Mouse (Mus musculus): ENCODE results near the gene Gzmm. TPM values are rescaled to one million over a fixed set of nuclear protein-coding genes. Genes with fewer than 3 reads are reported as not detected.

The Gzmm gene
- 1 to 10 TPM in 1 of 2 experiments, under 1 TPM in 1; 0.49 to 1.1 TPM for polyA plus RNA-seq (2017; shearing (Covaris generic))

DNA sequence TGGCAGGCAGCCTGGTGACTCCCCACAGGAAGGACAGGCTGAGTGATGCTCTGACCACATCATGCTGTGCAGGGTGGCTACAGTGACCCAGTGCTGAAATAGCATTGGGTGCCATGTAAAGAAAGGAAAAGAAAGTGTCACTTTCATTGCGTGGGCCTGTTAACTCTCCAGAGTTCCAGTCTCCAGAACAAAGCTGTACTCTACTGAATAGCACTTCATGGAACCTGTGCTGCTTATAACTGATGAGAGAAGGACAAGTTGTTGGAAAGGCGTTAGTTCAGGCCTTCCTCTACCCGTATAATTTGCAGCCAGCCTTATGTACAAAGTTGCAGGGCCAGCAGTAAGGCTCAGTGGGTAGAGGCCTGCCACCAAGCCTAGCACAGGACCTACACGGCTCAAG is at the start of gene Gzmm:
TSS of gene Gzmm (plus strand) at position 301 of the 400 bp plus-strand sequence.
- ATAC-seq = no peak

DNA sequence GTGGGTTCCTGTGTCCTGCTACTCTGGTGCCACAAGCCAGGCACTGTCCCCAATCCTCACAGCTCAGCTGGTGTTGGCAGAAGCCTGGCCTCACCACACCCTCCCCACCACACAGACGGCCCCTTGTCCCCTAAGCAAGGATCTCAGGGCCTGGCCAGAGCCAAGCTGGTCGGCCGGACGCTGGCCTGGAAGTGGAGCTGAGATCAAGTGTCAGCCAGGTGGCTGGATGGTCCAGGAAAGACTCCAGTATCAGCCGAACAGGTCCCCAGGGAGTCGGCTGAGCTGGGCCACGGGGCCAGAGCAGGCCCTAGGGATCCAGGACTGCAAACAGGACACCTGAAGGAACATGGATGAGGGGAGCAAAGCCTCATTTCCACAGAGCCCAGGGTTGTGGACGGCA is 43.1 kb upstream of the Gzmm start, which contains the start of gene Odf3l2:
TSS of gene Odf3l2 (minus strand) at position 28 of the 400 bp plus-strand sequence.
- no peak for ATAC-seq

DNA sequence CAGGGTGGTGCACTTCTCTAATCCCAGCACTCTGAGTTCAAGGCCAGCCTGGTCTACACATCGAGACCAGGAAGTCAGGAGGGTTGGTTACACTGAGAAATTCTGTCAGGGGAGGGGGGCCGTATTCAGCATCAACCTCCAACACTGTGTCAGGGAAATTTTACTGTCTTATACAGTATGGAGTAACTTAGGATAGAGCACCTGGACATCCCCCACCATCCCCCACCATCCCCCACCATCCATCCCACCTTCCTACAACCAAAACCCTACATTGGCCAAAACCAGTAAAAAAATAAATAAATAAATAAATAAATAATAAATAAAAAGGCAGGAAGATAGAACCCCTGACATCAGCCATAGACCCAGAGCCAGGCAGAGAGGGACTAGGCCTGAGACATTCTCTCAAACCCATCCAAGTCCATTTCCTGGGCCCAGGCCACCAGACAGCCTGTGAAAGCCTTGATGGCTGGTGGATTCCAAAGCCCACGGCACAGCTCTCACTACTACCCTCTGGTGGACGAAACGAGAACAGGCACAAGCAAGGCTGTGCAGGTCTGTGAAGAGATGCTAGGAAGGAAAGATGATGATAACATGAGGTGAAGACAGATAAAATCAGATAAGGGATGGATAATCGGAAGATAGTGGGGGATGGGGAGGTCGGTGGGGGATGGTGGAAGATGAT is 39.6 kb upstream of the Gzmm start:
- ATAC-seq = peak; percentile 79

DNA sequence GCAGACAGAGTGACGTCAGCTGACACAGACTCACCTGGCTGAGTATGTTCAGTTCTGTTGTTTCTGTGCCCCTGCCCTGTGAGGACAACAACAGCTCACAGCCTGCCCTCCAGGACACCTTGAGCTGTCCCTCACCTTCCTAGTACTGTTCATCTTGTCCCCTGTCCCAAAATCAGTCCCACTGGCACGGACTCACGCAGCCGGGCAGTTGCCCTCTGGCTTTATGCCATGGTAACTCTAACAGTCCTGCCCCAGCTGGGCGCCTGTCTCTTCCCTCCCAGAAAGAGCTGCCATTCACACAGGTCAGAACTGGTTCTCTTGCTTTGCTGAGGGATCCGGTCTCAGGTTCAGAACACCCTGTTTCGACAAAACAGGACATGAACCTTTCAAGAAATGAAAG is 36.0 kb upstream of the Gzmm start:
- ATAC-seq = no peak

DNA sequence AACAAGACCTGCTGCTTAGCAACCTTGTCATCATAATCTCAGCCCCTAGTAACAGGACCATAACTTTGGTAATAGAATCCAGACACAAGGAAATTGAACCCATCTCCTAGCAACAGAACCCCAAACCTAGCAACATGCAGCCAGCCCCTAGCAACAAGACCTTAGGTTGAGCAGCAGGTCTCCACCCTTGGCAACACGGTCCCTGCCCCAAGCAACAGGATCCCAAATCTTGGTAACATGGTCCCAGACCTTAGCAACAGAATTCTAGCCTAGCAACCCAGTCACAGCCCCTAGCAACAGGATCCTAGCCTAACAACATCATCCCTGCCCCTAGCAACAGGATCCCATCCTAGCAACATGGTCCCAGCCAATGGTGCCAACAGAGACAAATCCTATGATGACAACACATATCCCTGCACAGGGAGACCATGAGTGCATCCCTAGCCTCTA is 33.8 kb upstream of the Gzmm start:
- ATAC-seq = no peak

DNA sequence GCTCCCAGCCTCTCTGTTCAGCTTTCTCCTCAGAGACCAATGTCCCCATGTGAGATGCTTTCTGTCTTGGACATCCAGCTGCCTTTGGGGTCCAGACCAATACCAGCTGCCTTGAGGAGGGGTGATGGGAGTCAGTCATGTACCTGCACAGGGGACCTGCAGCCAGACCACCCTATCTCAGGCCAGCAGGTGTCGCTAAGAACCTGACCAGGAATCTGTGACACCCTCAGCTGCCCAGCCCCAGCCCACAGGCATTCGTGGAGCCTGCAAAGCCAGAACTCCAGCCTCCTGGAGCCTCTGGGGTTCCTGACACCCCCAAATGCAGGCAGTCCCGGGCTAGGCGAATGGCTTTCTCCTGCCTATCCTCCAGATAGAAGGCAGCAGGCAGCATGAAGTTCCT is 30.0 kb upstream of the Gzmm start:
- ATAC-seq = no peak

DNA sequence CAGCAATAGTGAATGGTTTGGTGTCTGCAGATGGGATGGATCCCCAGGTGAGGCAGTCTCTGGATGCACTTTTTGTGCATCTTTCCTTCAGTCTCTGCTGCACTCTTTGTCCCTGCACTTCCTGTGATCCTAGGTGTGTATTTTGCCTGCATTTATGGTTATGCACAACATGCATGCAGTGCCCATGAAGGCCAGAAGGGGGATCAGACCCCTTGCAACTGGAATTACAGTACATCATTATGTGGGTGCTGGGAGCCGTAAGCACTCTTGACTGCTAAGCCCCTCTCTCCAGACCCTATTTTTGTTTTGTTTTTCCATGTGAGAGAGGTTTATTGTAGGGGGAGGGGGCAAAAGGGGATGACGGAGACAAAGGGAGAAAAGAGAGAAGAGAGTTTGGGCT is 28.5 kb upstream of the Gzmm start:
- ATAC-seq = no peak

DNA sequence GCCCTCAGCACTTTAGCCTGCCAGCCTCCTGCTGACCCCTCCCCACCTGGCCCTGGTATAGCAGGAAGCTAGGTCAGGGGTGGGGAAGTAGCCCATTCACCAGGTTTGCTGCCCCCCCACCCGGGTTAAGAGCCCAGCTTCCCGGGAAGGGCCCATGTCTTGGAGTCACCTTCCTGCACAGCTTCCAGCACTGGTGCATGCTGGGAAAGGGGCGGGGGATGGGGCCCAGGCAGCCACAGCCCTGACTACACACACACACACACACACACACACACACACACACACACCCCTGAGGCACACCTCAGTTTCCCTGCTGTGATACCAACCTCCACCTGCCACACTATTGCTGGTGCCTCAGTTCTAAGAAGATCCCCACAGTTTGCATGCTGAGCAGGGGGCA is 27.0 kb upstream of the Gzmm start:
- no peak for ATAC-seq

DNA sequence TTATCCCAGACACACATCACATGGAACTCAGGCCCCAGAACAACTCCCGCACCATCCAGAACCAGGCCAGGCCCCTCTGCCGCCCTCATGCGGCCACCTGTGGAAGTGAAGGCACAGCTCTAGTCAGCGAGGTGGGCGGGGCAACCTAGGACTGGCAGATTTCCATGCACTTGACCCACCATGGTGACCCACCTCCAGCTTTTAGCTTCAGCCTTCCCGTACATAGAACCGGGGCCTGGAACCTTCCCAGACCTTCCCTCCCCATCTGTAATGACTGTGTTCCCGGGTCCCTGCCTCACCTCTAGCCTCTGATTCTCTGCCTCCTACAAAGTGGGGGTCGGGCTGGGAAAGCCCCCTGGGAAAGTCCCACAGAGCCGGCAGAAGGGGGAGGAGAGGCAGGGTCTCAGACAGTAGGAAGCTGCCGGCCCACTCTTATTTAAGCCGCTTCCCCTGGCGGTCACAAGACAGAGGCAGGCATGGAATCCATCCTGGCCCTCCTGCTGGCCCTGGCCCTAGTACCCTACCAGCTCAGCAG is 24.6 kb upstream of the Gzmm start, which contains the start of gene Madcam1:
TSS of gene Madcam1 (plus strand) at position 429 of the 535 bp plus-strand sequence.
- no peak for ATAC-seq

DNA sequence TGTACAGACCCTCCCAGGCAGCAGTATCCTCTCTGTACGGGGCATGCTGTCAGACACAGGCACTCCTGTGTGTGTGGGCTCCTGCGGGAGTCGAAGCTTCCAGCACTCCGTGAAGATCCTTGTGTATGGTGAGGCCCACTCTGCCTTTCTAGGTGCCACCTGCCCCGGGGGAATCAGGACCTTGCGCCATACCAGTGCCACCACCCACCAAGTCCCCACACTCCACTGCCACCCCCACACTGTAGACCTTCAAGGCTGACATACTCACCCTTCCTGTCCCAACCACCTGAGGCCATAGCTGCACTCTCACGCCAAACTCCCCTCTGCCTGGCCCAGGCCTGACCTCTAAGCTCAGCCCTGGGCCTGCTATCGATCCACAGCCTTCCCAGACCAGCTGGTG is 23.8 kb upstream of the Gzmm start:
- ATAC-seq = no peak

DNA sequence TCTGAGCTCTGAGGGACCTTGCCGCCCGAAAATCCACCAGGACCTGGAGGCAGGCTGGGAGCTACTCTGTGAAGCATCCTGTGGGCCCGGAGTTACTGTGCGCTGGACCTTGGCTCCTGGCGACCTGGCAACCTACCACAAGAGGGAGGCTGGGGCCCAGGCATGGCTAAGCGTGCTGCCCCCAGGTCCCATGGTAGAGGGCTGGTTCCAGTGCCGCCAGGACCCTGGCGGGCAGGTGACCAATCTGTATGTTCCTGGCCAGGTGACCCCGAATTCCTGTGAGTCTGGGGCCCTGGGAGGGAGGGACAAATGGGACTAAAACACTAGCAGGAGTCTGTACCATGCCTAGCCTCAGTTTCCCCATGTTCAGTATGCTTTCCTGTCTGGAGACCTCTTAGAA is 22.3 kb upstream of the Gzmm start:
- no peak for ATAC-seq

DNA sequence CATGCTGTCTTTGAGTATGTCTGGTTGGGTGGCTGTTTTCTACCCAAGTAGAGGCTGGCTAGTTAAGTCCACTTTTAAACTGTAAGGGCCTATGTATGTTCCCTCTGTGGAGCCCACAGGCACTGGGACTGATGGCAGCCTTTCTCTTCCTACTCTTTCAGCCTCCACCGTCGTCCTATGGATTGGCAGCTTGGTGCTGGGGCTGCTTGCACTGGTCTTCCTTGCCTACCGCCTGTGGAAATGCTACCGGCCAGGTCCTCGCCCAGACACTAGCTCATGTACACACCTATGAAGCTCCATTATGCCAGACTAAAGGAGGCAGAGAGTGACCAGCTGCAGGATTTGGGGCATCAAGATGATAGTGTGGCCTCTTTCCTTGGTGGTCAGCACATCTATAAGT is 20.7 kb upstream of the Gzmm start:
- no peak for ATAC-seq

DNA sequence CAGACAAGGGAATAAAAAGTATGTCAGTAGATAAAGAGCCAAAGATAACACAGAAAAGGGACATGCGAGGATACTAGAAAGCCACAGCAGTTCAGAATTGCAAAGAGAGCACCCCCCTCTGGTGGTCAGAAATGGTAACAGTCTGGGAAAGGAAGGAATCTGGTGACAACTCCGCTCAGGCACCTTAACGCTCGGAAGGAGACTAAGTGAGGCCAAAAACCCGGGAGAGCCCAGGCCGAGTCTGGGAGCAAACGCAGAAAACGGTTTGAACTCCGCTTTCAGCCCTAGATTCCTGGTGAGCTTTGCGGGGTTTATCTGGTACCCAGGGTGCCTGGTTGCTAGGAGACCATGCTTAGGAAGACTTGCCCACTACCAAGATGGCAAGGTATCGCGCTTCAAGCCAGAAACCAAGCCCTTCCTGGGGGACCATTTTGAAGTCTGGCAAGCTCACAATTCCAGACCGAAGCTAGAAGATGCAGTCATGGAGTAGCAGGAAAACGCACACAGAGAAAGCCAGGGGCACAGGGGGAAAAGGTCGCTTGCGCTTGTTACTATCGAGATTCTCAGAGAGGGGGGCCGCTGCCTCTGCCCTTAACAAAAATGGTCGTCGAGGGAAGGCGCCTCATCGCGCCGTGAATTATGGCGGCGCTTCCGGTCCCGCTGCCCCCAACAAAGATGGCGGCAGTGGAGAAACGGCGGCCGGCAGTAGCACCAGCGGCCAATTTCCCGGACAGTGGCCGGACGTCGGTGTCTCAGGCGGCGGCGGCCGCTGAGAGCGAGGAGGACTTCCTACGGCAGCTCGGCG is 19.8 kb upstream of the Gzmm start, which contains the start of gene Tpgs1:
TSS of gene Tpgs1 (plus strand) at position 599 of the 805 bp plus-strand sequence.
- peak; percentile 97 for ATAC-seq

DNA sequence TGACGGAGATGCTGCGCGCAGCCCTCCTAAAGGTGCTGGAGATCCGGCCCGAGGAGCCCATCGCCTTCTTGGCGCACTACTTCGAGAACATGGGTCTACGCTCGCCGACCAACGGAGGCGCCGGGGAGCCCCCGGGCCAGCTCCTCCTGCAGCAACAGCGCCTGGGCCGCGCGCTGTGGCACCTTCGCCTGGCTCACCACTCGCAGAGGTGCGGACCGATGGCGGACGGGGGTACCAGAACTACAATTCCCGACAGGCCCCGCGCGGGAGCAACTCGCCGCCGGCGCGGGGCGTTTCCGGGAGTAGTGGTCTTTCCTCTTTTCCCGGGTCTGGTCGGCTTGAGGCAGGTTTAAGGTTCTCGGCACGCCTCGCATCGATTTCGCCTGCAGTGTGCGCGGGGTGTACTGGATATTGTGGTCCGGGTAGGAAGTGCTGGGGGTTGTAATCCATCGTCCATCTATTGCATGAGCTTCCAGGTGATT is 19.2 kb upstream of the Gzmm start:
- ATAC-seq = peak; percentile 36

DNA sequence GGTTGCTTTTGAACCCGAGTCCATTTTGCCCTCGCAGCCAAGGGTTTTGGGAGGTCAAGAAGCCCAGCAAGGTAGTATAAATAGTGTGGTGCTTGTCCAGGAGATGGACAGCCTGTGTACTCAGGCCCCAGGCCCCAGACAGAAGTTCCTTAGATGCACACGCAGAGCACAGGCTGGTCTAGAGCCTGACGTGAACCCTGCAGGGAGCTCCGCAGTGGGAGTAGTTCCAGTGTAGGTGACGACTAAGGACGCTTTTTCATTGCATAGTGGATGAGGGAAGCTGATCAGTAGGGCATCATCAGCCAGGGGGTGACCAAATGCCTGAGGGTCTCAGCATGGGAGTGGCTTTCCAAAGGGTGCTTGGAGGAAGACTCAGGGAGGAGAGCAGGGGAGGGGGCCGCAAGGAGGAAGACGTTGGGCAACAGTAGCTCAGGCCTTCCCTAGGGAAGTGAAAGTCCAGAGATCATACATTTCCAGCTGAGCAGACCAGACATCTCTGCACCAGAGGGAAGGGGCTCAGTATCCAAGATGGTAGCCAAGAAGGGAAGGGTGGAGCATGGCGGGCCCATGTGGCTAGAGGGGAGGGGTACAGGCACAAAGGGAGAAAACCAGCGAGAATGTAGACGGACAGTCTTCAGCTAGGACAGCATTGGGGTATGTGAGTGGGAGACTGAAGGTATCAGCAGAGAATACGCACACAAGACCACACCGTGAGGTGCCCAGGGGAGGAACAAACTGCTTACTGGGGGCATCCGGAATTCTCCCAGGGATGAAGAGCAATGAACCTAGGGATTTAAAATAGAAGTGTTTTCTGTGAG is 18.5 kb upstream of the Gzmm start:
- ATAC-seq = no peak

DNA sequence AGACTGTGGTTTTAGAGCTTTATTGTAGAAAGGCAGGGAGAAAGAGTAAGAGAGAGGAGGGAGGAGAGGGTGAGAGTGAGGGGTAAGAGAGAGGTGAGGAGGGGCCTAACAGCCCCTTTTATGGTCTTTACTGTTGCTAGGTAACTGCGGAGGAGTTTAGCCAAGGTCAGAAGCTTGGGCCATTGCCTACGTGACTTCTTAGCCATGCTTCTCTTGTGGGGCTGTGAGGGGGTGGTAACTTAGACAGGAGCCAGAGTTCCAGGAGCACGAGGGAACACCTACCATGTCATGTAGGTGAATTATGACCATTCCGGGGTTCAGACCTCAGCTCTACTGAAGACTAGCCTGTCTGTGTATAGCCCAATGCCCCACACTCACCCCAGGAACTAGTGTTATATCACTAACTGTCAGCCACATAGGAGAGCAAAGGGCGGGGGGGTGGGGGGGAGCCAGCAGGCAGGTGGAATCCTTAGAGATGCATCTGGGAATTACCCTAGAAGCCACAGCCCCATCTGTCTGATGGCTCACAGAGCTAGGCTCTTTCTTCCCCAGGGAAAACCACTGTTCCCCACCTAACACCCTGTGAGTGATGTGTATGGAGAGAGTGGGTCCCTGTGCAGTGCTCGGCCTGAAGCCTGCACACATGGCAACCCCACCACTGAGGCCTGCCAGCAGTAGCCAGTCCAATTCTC is 17.3 kb upstream of the Gzmm start:
- no peak for ATAC-seq

DNA sequence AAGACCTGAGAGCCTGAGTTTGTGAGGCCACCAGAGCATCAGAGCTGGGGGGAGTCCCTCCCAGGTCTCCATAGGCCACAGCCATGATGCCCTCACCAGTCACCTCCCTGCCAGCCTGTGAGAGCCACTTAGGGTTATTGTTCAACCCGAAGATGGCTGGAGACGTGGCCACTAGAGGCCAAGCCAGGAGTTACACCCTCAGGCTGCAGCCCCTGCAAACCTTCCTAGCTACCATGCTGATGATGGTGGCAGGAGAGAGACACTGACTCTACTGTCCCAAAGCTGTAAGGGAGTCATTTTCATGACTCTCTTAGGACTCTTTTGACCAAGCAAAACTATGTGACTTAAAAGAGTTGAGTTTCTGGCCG is 16.7 kb upstream of the Gzmm start:
- ATAC-seq = no peak

DNA sequence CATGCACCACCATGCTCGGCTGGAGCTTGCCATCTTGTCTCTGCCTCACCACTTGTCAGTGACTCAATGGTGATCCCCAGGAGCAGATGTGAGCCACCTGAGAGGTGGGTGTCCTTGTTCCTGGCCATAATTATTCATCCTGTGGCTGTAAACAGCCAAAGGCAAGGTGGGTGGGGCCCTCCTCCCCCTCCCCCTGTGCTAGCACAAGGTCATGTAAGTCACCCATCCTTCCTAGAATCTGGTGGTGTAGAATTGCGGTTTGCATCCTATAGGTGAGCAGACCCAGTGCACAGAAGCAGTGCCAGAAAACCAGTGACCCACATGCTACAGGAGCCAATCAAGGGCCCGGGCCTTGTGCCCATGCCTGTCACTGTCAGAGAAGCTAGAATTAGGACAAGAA is 15.8 kb upstream of the Gzmm start:
- ATAC-seq = no peak

DNA sequence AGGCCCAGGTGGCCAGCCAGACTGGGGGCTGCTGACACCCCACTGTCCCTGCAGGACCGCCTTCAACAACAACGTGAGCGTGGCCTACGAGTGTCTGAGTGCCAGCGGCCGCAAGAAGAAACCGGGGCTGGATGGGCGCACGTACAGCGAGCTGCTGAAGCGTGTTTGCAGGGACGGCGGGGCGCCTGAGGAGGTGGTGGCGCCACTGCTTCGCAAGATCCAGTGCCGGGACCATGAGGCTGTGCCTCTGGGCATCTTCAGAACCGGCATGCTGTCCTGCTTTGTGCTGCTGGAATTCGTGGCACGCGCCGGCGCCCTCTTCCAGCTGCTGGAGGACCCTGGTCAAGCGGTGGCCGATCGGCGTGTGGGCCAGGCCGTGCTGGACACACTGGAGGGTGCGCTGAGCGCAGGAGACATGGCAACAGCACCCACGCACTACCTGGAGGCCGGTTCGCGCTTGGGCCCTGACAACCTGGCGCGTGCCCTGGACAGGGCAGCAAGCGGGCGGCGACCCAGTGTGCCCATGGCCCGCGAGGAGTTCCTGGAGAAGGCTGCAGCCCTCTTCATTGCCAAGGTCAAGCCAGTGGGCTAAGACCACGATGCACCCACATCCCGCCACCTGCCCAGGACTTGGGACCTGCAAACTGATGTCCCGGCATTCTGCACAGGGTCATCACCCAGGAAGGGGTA is 13.3 kb upstream of the Gzmm start:
- no peak for ATAC-seq

DNA sequence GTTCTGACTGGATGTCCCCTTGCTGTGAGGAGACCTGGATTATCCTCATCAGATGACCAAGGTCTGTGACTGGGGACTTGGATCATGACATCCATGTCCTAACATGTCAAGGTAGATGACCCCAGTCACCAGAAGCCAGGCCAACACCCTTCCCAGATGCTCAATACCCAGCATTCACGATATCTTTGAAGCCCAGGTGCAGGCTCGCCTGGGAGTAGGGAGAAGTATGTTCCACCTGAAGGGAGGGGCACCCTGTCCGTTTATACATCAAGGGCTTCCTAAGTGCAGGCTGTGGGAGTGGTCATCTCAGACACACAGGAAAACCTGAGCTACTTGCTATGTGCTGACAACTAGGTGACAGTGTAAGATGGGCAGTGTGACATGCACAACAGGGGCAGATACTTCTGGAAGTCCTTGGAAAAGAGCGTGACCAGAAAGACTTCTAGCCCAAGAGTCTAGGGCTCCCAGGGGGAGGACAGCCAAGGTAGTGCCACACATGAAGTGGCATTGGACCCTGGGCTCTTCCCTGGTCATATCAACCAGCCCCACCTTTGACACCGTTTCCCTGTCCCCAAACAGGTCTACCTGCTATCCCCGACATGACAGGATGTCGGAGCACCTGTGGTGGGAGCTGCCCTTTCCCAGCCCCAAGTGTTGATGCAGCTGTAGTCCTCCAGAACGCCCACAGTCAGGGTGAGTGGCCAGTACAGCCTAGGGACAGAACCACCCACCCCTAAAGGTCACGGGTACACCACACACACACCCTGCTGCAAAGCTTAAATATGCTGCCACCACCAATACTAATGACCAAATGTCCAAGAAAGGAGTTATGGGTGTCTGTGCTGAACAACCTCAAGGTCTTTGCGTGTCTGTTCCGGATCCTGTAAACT is 8.0 kb upstream of the Gzmm start:
- no peak for ATAC-seq

Data from CD4-positive, CD25-positive, alpha-beta regulatory T cell, adult 4 months (primary cell).